Mouse (Mus musculus) frontal cortex, postnatal 36 days (tissue): Measurements from ENCODE around the gene Tepsin.
A peak's percentile ranks its signal among the peaks of the same experiment; 100 is the strongest.

ENCODE experiments used
- DNase-seq, 2 experiments: peaks; one replicate each; pipeline ENCODE4 v3.0.0; 2022; ENCODE audit warnings: low spot score in 2 of 2

The Tepsin gene

GRCm38 (mm10) chr11:120098588-120099511 lies at the start of gene Tepsin, which contains the start of gene Ndufaf8:
Gene Tepsin, minus strand, starts transcription at chr11:120098731.
Gene Ndufaf8, plus strand, starts transcription at chr11:120098928.
- DNase-seq = peak; percentile 100

- no peak for DNase-seq
Observed at GRCm38 (mm10) chr11:120143708-120144497, 45.4 kb upstream of the Tepsin start.

GRCm38 (mm10) chr11:120142601-120143051 lies 44.1 kb upstream of the Tepsin start:
- DNase-seq = peak; percentile 19 to 37

- no peak for DNase-seq
Observed at GRCm38 (mm10) chr11:120140255-120140654, 41.7 kb upstream of the Tepsin start.

GRCm38 (mm10) chr11:120139309-120139731 lies 40.8 kb upstream of the Tepsin start:
- DNase-seq = peak; percentile 28 to 32

- DNase-seq = no peak
Observed at GRCm38 (mm10) chr11:120137625-120138004, 39.1 kb upstream of the Tepsin start.

- DNase-seq = peak; percentile 72 to 80
Observed at GRCm38 (mm10) chr11:120136796-120137624, 38.5 kb upstream of the Tepsin start.

GRCm38 (mm10) chr11:120136195-120136594 lies 37.7 kb upstream of the Tepsin start:
- DNase-seq = no peak

- DNase-seq = no peak
Observed at GRCm38 (mm10) chr11:120134847-120135530, 36.5 kb upstream of the Tepsin start.

- no peak for DNase-seq
Observed at GRCm38 (mm10) chr11:120134148-120134547, 35.6 kb upstream of the Tepsin start.

- DNase-seq = no peak
Observed at GRCm38 (mm10) chr11:120129281-120129680, 30.8 kb upstream of the Tepsin start.

- DNase-seq = no peak
Observed at GRCm38 (mm10) chr11:120126845-120127244, 28.3 kb upstream of the Tepsin start.

- no peak for DNase-seq
Observed at GRCm38 (mm10) chr11:120122126-120122525, 23.6 kb upstream of the Tepsin start.

- peak; percentile 71 to 78 for DNase-seq
Observed at GRCm38 (mm10) chr11:120120642-120121420, 22.3 kb upstream of the Tepsin start.

- DNase-seq = no peak
Observed at GRCm38 (mm10) chr11:120119936-120120541, 21.5 kb upstream of the Tepsin start.

GRCm38 (mm10) chr11:120119108-120119507 lies 20.6 kb upstream of the Tepsin start:
- DNase-seq = no peak

- no peak for DNase-seq
Observed at GRCm38 (mm10) chr11:120117626-120118025, 19.1 kb upstream of the Tepsin start.

- DNase-seq = no peak
Observed at GRCm38 (mm10) chr11:120114488-120115215, 16.1 kb upstream of the Tepsin start.

GRCm38 (mm10) chr11:120112136-120112535 lies 13.6 kb upstream of the Tepsin start:
- no peak for DNase-seq
